Mouse (Mus musculus) brain, embryonic 14.5 days (tissue): Measurements from ENCODE around the gene Rsad1. TPM values are rescaled to one million over a fixed set of nuclear protein-coding genes. Genes with fewer than 3 reads are reported as not detected.

ENCODE experiments used
- DNase-seq: peaks from one replicate; pipeline ENCODE4 v3.0.0-alpha.2; 2011; ENCODE audit warnings: low read depth
- CTCF ChIP-seq: fragments of 200-500 bp; IDR thresholded peaks from 2 replicates; pipeline ENCODE4 v1.5.1; 2012; ENCODE audit warnings: inconsistent platforms, mild to moderate bottlenecking, moderate library complexity, borderline replicate concordance; ENCODE audit not compliant: insufficient read depth, insufficient read length; ENCODE audit errors: extremely low read depth
- POLR2A ChIP-seq: fragments of 200-500 bp; IDR thresholded peaks from 2 replicates; pipeline ENCODE4 v1.6.1; 2012; ENCODE audit warnings: mild to moderate bottlenecking, inconsistent platforms, borderline replicate concordance; ENCODE audit not compliant: poor library complexity, insufficient read depth, insufficient read length, severe bottlenecking; ENCODE audit errors: extremely low read depth
- polyA plus RNA-seq: library from polyadenylated mRNA; depleted of rRNA; stranded (reverse); fragments of >200 nt; gene quantifications from 2 replicates; pipeline ENCODE4 v1.2.3, GENCODE M21; 2012; rRNA removed

The Rsad1 gene
- polyA plus RNA-seq: 8.7 and 9.0 TPM in 2 replicates

DNA sequence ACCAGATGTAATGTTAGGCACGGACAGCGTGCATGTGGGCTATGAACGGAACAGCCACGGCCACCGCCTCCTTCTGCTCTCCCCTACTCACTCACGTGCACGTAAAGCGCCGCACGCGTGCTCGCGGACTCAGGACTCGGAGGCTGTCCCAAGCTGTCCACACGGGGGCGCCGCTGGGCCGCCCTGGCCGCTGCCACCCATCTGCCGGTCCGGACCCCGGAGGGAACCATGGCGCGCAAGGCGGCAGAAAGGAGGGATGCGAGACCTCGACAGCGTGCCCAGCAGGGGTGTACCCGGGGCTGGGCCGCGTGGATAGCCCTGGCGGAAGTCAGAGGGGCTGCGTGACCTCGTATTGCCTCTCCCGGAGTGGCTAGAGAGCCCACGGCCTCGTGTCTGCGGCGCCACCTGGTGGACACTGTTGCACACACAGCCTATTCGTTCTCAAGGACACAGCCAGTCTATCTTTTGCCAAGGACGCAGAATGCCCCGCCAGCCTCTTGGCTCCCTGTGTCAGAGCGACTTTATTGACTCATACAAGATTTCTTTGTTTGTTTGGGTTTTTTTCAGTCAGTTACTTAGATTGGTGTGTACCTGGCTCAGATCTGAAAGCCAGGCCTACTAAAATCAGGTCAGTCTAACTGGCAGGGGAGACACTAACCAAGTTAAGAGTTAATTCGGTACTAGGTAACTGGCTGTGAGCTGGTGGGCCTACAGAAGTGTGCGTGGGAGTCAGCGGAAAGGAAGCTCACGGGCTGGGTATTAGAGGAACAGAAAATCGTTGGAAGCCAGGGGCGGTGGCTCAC lies at the start of gene Rsad1:
Gene Rsad1 (minus strand): TSS at position 368 of the 803 bp plus-strand sequence.
- peak; percentile 96 for DNase-seq
- TF ChIP-seq POLR2A (peak; percentile 10; the same call in 1 of the 2 replicates), CTCF (peak; percentile 79)

GRCm38 (mm10) chr11:94598437-94599120 lies 49.5 kb upstream of the Rsad1 start:
- TF ChIP-seq CTCF: no peak; the same call in 1 of the 2 replicates
- no peak for TF ChIP-seq POLR2A
- DNase-seq: no peak

DNA sequence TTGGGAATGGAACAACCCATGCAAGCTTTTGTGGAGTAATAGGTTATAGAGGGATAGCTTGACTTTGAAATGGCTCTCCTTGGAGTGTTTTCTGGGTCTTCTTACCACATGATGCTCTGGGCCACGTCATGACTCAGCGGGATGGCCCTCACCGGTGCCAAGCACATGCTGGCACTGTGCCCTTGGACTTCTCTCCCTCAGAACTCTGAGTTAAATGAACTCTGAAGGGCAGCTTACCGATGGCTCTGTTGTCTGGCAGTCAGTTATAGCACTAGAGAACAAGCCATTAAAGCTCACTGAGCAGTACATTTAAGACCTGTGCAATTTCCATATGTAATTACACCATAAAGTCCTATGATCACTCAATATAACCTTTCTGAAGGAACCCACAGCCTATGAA lies 48.3 kb upstream of the Rsad1 start:
- TF ChIP-seq CTCF (no peak), POLR2A (no peak)
- DNase-seq: no peak

DNA sequence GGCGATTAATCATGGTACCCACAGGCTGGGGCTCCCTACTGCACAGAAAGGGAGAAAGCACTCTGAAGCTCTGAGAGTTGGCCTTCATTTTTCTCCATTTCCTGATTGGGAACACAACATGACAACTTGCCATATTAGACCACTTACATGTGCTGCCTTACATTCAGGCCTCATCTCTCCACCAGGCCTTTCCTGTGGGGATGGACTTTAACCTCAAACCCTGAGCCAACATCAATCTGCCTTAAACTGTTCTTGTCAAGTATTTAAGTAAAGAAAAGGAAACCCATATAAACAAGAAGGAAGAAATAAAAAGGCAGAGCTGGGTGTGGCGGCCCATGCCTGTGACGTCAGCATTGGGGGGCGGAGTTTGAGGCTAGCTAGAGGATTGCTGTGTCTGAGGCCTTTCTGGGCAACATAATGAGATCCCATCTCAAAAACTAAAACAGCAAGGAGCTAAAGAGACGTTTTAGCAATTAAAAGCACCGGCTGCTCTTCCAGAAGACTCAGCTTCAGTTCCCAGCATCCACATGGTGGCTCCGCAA lies 47.3 kb upstream of the Rsad1 start:
- DNase-seq: no peak
- TF ChIP-seq CTCF (no peak), POLR2A (no peak)

DNA sequence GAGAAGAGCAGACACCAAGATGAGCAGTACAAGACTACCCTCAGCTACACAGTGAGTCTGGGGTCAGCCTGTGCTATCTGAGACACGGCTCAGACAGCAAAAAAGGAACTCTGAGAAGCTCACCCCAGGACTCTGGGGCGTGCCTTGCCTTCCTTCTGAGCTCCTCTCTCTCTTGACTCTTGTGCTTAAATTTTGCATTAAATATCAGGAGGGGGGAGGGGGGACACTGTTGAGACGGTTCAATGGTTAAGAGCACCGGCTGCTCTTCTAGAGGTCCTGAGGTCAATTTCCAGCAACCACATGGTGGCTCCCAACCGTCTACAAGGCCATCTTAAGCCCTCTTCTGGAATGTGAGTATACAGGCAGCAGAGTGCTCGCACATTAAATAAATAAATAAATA lies 38.5 kb upstream of the Rsad1 start:
- no peak for DNase-seq
- TF ChIP-seq CTCF (no peak), POLR2A (no peak)

DNA sequence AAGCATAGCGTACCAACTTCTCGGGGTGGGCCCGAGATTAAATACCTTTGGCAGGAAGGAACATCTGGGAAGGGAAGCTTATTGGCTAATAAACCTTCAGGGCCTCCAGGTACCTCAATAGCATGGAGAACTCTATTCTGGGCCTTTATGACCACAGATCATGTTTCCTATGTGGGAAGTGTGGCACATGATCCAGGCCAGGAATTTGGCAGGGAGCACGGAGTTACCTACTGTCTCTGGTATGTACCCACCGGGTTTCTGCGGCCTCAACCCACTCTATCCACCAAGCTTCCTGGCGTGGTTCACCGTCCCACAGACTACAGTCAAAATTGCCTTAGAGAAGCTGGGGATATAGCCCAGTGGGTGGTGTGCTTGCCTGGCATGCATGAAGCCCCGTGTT lies 36.0 kb upstream of the Rsad1 start:
- TF ChIP-seq CTCF (no peak), POLR2A (no peak)
- no peak for DNase-seq

DNA sequence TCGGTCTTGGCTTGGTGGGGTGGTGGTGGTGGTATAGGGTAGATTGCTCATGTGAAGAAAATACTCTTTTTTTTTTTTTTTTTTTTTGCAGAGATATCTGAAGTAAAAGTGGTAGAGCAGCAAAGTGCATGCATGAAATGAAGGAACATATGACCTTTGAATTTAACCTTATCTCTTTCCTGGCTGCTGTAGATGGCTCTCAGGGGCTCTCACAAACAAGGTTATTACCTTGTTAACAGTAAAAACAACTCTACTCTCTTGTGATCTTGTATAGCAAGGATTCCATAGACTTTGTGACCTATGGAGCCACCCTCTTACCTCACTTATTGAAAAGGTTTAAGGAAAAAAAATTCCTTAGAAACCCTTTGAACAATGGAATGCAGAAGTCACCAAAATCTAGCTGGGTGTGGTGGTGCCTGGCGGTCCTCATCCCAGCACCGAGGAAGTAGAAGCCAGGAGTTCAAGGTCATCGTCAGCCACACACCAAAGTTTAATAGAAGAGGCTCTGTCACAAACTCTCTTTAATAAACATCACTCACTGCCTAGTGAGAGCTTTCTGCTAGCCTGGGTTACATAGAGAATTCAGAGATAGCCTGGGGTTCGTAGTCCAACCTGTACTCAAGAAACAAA lies 31.2 kb upstream of the Rsad1 start:
- TF ChIP-seq CTCF: no peak
- no peak for TF ChIP-seq POLR2A
- no peak for DNase-seq

DNA sequence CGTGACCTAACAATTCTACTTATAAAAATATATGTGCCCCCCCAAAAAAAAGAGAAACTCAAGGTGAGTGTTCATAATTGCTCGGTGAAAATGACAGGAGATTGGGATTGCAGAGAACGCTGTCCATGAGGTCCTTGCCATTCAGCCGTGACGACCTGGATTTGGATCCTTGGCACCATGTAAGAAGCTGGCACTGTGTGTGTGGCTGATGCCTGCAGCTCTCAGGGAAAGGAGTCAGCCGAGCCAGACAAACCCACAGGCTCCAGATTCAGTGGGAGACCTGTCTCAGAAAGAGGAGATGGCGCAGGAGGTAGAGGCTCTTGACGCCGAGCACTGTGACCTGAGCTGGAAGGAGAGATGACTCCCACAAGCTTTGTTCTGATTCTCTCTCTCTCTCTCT lies 27.3 kb upstream of the Rsad1 start:
- TF ChIP-seq CTCF: no peak
- no peak for TF ChIP-seq POLR2A
- no peak for DNase-seq

- TF ChIP-seq POLR2A (no peak), CTCF (no peak)
- no peak for DNase-seq
Measured at GRCm38 (mm10) chr11:94575036-94575435, 26.0 kb upstream of the Rsad1 start.

DNA sequence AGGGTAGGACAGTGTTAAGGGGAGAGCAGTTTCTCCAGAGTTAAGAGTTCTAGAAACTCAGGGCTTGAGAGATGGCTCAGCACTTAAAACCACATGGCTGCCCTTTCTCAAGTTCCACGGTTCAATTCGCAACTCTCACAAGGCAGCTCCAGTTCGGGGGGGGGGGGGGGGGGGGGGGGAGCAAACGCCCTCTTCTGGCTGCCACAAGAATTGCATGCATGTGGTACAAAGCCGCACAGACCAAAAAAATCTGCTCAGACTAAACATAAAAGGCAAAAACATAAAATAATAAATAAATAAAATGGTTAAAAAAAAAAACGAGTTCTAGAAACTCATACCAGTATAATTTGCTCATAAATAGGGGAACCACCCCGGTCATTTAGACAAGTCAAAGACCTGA lies 25.5 kb upstream of the Rsad1 start:
- no peak for DNase-seq
- TF ChIP-seq POLR2A (no peak), CTCF (no peak; the same call in 1 of the 2 replicates)

DNA sequence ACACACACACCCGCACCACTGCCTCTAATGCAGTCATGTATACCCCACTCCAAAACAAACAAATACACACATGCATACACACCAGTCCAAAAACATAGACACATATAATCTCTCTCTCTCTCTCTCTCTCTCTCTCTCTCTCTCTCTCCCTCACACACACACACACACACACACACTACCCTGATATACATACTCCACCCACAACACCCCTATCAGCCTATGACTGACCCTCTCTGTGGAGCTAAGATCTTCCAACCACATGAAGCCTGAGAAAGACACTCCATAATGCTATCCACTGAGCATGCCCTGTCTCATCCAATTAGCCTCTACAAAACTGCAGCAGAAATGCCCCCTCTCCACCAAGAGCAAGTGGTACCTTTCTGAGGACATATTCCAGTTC lies 22.8 kb upstream of the Rsad1 start:
- TF ChIP-seq POLR2A: no peak
- no peak for TF ChIP-seq CTCF
- no peak for DNase-seq

DNA sequence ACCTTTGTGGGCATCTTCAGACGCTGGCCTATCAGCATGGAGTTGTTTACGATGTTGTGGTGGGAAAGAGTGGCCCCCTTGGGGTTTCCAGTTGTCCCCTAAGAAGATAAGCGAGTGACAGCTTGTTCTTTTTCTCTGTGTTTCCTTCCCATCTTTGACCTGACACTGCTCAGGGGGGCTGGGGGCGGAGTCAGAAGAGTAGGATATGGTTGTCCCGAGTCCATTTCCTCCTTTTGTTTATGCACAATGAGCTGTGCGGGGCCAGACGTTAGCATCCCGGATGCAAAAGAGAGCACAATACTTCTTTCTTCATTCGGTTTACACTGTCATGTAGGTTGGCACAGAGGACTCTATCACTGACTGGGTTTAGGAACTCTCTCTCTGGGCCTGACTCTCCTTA lies 21.6 kb upstream of the Rsad1 start:
- DNase-seq: no peak

DNA sequence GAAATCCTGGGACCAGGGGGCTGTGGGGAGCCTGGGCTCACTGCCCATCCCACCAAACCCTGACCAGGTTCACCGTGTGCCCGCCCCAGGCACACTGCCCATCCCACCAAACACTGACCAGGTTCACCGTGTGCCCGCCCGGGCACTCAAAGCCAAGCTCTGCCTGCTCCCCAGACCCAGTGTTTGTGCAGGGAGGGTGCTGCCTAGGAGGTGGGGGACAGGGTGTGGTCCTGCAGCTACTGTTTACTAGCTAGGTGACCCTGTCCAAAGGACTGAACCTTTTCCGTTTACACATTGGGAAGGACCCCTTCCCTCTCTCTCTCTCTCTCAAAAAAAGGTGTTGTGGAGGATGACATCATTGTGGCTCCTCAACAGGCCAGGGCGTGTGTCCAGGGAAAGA lies 18.3 kb upstream of the Rsad1 start:
- no peak for DNase-seq
- TF ChIP-seq POLR2A: no peak
- no peak for TF ChIP-seq CTCF

More for the DNA sequence above, 21.6 kb upstream of the Rsad1 start:
- TF ChIP-seq POLR2A (no peak), CTCF (no peak)
